Mouse (Mus musculus) naive thymus-derived CD4-positive, alpha-beta T cell, adult 2 months (primary cell): Measurements from ENCODE around the gene Spata5.

ENCODE experiments used
- DNase-seq: peaks from one replicate; pipeline ENCODE4 v3.0.0-alpha.2; 2011; ENCODE audit warnings: low read depth

Gene Spata5

GRCm38 (mm10) chr3:37420641-37421040 lies 945 bp downstream of the Spata5 start:
- DNase-seq, result peak; percentile 64

- no peak for DNase-seq
Observed at GRCm38 (mm10) chr3:37421179-37421578, 1.5 kb downstream of the Spata5 start.

DNA sequence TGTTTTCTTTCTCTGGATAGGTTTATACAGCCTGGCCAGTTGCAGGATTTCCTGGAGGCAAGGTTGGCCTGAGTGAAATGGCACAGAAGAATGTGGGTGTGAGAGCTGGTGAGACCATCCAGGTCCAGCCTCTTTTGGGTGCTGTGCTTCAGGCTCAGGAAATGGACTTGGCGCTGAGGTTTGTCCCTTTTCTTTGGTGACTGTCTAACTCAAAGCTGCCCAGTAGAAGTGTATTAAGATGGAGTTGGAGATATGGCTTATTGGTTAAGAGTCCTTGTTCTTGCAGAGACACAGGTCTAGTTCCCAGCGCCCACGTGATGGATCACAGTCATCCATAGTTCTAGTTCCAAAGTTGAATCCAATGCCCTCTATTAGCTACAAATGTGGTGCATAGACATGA lies 6.4 kb downstream of the Spata5 start:
- no peak for DNase-seq

DNA sequence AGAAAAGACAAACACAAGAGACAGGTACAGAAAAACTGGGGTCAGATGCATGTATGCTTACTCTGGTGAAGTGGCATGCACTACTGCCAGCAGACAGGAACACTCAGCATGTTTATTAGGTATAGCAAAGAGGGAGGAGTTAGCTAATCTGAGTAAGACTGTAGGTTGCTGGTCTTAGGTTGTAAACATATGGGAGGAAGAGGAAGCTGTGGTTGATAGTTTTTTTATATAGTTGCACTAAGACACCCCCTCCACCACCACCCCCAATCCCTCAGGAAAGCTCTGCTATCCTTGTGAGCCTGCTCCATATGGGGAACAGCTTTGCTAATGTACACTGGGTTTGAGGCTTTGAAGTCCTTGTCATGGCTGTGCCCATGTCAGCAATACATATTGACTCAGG lies 10.7 kb downstream of the Spata5 start:
- no peak for DNase-seq

GRCm38 (mm10) chr3:37439770-37440169 lies 20.1 kb downstream of the Spata5 start:
- DNase-seq, result no peak

GRCm38 (mm10) chr3:37443409-37443808 lies 23.7 kb downstream of the Spata5 start:
- DNase-seq, result no peak

GRCm38 (mm10) chr3:37455992-37456391 lies 36.3 kb downstream of the Spata5 start:
- DNase-seq, result no peak

DNA sequence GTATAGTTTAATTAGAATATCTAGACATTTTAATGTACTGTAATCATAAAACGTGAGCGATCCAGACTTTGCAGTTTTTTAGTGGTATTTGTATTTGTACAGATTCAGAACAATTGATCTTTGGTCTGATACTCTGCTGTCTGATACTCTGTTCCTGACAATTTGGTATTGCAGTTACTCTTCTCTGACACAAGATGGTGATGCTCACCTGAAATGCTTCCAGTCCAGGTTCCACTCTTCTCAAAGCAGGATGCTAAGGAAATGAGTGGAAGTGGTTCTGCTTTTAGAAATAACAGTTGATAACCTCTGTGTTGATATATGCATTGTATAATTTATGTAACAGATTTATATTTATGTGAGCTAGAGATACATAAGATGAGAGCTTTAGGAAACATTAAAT lies 48.5 kb downstream of the Spata5 start:
- peak; percentile 13 for DNase-seq

- no peak for DNase-seq
Observed at GRCm38 (mm10) chr3:37469353-37469752, 49.7 kb downstream of the Spata5 start.

DNA sequence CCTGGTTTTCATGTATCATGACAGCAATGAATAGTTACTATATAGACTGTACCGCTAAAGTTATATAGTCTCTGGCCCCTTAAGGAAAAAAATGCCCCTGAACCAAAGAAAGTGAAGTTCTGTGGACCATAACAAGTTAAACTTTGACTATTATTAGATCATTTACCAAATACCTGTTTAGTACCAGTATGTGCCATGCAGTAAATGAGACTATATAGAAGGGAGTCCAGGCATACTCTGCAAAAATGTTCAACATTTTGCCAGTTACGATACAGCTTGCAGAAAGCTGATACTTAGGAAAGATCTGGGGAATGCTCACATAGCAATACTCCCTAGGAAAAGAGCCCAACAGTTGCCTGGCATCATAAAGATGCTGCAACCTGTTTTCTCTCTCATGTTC lies 51.2 kb downstream of the Spata5 start:
- DNase-seq, result no peak

GRCm38 (mm10) chr3:37472461-37472860 lies 52.8 kb downstream of the Spata5 start:
- DNase-seq, result peak; percentile 40

DNA sequence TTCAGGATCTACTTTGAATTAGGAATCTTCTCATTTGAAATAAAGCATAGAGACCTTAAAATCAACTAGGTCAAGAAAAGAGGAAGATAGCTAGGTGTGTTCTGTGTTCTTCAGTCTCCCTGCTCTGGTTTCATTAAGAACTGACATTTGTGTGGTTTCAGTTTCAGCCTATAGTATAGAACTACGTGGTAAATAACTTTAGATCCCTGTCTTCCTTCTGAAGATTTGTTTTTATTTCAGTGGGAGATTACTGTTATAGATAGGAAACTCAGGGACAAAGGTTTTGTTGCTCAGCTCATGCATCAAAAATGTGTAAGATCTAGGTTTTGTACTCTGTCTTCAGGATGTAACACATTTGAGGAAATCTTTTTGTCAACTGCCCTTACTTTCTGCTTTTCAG lies 56.8 kb downstream of the Spata5 start:
- peak; percentile 24 for DNase-seq

- no peak for DNase-seq
Observed at GRCm38 (mm10) chr3:37477438-37478188, 57.9 kb downstream of the Spata5 start.

GRCm38 (mm10) chr3:37479771-37480170 lies 60.1 kb downstream of the Spata5 start:
- no peak for DNase-seq

DNA sequence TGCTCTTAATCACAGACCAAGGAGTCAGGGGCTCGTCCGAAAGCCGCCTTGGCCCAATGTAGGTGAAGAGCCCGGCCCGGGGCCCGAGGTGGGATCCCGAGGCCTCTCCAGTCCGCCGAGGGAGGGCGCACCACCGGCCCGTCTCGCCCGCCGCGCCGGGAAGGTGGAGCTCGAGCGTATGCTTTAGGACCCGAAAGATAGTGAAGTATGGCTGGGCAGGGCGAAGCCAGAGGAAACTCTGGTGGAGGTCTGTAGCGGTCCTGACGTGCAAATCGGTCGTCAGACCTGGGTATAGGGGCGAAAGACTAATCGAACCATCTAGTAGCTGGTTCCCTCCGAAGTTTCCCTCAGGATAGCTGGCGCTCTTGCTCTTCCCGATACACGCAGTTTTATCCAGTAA lies 61.6 kb downstream of the Spata5 start:
- no peak for DNase-seq

DNA sequence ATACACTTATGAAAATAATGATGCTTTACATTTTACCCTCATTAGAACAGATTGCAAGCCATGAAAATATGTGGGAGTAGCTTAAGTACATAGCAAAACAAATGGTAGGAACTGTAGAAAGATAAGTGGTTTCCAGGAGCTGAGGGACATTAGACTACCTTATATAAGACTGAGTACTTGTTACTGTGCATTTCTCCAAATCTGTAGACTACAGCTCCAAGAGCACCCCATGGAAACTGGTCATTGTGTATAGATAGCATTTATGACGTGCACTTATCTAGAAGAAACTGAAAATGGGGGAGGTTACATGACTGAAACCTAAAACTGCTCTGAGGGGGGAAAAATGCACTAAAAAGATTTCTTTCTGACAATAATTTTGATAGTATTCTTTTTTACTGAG lies 63.0 kb downstream of the Spata5 start:
- DNase-seq, result no peak

GRCm38 (mm10) chr3:37483709-37484265 lies 64.1 kb downstream of the Spata5 start:
- peak; percentile 74 for DNase-seq

DNA sequence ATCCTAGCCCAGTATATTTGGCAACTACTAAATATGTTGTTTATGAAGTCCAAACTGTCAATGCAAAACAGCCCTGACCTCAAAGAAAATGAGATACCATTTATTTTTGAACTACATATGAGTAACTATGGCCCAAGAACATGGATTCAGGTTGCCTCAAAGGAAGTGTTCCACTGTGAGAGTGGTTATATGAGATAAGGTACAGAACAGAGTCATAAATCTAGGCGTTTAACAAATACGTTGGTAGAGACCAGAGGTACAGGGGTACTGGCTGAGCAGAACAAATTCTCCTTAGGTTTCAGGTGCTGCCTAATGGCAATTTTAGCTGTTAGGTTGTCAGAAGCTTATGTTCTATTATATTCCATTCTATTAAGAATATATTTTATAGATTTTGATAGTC lies 67.9 kb downstream of the Spata5 start:
- no peak for DNase-seq

- DNase-seq, result no peak
Observed at GRCm38 (mm10) chr3:37488173-37488572, 68.5 kb downstream of the Spata5 start.

GRCm38 (mm10) chr3:37490025-37490424 lies 70.3 kb downstream of the Spata5 start:
- DNase-seq, result no peak

DNA sequence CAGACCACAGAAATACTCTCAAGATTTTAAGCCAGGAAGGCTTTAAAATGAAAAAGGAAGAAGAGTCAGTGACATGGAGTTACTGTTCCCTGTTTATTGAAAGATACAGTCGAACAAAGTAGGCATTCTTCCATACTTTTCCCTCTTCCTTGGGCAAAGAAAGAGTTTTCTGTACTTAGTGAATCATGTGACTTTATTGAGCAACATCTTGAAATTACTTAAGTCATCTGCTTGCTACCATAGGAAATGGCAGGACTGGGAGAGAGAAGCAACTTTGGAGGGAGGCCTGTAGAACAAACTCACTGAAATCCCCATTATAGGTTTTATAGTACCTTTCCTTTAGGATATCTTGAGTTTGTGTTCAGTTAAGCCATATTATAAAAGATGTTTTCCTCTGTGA lies 81.2 kb downstream of the Spata5 start:
- no peak for DNase-seq

- no peak for DNase-seq
Observed at GRCm38 (mm10) chr3:37502552-37502951, 82.9 kb downstream of the Spata5 start.

DNA sequence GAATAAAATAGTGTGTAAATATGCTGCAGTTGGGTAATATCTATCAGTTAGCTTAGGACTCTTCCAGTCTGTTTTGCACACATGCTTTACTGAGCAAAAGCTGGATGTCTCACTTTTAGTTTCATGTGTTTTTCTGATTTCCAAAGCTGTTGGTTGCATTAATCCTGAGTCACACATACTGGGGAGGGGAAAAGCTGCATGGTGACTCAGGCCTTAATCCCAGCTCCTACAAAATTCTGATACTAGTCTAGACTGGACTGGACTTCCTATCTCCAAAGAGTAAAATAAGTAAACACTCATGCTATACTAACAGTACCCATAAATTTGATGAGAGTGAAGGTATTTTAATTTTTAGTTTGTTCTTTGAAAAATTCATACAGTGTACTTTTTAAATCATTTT lies 84.2 kb downstream of the Spata5 start:
- DNase-seq, result no peak
